Mouse (Mus musculus): ENCODE measurements at regions not wholly inside any gene's neighbourhood (a gene's known extent, or its start where the extent isn't known, plus 50 kb on each side); places are given as distances from the start of the nearest gene placed in this dataset.
"Not testable (repeated sequence)": the region's sequence is repeated elsewhere in the genome, so short reads cannot be mapped to it uniquely, and the experiment has no call there.

DNA sequence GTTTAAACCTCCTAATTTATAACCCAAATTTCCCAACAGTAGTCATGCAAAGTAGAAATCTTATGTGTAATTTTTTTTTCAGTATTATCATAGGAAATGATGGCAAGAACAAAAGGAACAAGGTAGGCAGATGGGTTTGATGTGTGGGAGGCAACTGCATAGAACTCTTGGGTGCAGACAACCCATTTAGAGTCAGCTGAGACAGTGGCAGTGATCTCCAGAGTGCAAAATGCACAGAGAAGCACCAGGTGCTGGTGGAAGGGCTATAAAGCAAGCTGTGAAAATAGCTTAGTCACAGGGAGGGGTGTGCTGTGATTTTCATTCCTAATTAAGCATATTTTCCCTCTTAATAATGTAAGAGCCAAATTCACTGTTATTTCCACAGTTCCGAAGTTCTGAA, 130.5 kb downstream of the Car2 start:
- peak; percentile 37 to 45 for DNase-seq (ENCODE audit: low spot score in 2 of 2)

DNA sequence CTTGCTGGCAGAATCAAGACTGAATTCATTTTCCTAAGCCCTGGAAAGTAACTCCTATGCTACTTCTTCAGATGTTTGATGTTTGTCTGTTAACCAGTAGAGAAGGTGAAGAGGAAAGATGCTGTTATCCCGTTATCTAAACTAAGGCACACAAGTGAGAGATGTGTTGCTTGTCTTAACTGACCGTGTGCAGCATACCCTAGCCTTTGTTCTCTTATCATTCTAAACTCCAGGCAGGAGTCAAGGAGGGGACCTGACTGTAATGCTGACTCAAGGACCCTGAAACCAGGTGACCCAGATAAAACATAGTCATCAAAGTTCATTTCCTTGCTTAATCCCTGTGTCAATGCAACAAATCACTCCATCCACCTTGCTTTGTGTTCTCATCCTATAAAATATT, 136.7 kb downstream of the Car2 start:
- DNase-seq (ENCODE audit: low spot score in 2 of 2): no peak

DNA sequence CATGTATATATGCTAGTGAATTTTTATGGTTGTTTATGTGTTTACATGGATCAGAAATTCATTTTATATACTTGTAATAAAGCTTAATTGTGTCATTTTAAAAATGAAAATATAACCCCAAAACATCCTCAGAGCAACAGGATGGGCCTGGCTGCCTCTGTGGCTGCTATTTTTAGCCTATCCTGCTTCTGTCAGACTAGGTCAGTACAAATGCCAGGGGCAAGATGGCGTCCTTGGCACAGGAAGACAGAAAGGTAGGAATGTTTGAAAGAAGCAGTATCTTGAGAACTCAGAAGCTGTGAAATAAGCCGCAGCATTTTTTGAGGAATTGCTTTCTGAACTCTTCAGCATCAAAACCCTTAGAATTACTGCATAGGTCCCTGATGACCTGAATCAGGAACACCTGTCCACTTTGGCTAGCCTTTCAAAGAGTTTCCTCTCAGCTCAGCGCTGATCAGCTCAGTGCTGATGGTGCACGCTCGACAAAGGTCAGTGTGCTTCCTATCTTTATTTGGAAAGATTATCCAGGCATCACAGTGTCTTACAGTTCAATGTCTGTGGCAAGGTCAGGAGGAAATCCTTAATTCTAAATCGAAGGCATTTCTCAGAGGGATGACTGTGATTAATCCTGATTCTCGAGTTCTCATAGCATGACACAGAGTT, 154.9 kb downstream of the Car2 start:
- DNase-seq (ENCODE audit: low spot score in 2 of 2): no peak

DNA sequence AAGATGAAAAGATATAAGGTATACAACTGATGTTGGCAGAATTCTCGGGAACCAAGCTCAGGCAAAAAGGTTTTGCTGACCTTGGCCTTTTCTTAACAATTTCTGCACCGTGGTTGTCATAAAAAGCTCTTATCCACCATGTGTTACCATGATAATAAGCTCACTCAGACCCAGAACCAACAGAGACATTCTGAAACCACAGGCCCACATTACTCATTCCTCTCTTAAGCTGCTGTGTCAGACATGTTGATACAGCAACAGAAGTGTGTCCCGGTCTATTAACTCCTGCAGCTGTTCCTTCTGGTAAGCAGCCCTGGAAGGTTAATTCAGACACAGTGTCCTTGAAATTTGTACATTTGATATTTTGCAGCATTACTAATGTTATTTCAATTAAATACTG, 167.9 kb downstream of the Car2 start:
- no peak for DNase-seq (ENCODE audit: low spot score in 2 of 2)

DNA sequence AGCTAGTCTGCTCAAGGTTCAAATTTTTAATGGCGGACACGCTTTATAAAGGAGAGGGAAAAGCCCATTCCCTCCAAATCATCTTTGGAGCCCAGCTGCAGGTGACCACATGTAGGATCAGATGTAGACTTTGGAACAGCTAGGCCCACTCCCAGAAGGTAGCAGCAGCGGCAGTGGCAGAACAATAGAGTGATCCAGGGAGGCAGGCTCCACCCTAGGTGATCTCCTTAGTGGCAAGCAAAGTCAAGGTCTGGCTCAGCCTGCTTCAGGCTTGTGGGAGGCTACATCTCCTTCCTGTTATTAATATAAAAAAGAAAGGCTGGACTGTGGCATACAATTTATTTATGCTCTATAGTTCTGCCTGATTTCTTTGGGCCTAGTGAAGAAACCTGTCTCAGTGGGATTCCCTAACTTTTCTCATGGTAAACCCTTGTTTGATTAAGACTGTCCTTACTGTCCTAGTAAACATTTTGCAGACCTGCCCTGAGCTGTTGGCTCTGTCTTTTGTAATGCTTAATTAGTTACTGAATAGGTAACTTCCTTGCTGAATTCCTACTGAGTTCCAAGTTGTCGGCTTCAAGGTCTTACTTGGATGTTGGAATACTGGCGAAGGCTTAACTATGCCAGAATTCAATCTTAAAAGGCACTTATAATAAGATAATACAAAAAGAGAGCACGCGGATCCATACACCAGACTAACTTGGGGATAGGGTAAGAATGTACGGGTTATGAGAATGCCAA, 169.6 kb downstream of the Car2 start:
- DNase-seq (ENCODE audit: low spot score in 2 of 2): not testable (repeated sequence)

DNA sequence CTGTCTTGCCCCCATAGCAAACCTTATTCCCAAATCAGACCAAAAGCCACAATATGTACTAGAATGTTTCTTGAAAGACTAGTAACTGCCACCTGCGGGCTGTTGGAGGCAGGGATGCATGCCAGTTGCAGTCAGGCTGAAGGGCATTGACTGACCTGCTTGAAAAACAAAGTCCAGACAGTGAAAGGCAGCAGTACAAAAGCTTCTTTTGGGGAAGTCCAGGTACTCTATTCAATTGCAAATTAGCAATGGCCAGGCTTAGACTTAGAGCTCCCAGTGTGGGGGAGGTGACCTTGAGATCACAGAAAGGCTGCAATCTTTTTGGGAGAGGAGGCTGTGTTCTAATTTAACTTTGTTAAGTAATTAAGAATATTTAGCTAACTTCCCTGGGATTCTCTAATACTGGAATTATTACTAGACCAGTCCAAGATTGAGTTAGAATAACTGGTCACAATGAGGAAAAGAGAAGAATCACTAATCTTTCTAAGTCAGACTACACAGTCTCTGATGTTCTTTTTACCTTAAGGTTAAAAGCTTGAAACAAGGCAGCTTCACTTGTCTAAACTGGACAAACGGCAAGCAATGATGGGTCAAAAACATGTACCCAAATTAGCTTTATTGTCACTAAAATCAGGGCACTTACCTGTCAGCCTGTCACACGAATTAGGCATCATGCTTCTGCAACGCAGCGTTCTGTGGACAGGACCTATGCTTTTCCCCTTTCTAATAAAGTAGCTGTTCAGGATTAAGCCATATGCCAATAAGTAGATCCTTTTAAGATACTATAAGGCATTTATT, 170.9 kb downstream of the Car2 start:
- DNase-seq (ENCODE audit: low spot score in 2 of 2): not testable (repeated sequence)

- no peak for DNase-seq (ENCODE audit: low spot score in 2 of 2)
Measured at GRCm38 (mm10) chr3:15065681-15066080, 179.6 kb downstream of the Car2 start.

GRCm38 (mm10) chr3:15068256-15068655, 182.2 kb downstream of the Car2 start:
- no peak for DNase-seq (ENCODE audit: low spot score in 2 of 2)

- DNase-seq (ENCODE audit: low spot score in 2 of 2): peak; percentile 19 to 41
Measured at GRCm38 (mm10) chr3:15071030-15071883, 185.2 kb downstream of the Car2 start.

- no peak for DNase-seq (ENCODE audit: low spot score in 2 of 2)
Measured at GRCm38 (mm10) chr3:15073405-15073804, 187.3 kb downstream of the Car2 start.

GRCm38 (mm10) chr3:15073847-15074246, 187.8 kb downstream of the Car2 start:
- no peak for DNase-seq (ENCODE audit: low spot score in 2 of 2)

DNA sequence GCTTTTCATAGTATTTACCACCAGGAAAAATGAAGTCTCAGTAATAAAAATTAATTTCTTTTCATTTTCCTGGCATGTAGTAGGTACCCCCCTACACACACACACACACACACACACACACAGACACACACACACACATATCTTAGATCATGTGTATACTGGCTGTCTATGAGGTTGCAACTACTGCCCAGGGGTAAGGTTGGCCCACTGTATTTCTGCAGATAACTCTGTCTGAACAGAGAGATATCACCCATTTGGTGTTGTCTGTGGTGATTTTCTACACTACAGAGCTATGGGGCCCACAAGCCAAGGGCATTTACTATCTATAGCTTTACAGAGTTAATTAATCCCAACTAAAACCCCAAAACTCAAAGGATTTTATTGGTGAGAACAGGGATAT, 188.9 kb downstream of the Car2 start:
- no peak for DNase-seq (ENCODE audit: low spot score in 2 of 2)

DNA sequence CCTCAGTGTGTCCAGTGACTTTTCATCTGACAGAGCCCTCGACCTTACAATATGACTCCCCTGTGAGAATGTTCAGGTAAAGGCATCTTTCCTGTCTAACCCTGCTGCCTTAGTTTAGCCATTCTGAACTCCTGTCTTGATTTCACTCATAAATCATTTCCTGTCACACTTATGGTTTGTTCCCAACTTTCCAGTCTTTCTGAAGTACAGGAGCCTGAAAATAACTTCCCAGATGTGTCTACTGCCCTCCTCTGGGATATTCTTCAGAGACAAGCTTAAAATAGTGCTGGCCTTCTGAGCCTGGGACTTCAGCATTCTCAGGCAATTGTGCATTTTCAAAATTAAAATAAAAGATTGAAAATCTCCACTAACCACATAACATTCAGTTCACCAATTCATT, 204.1 kb downstream of the Car2 start:
- no peak for DNase-seq (ENCODE audit: low spot score in 2 of 2)

- no peak for DNase-seq (ENCODE audit: low spot score in 2 of 2)
Measured at GRCm38 (mm10) chr3:15098206-15098817, 212.2 kb downstream of the Car2 start.

GRCm38 (mm10) chr3:15098981-15099380, 212.9 kb downstream of the Car2 start:
- DNase-seq (ENCODE audit: low spot score in 2 of 2): no peak

DNA sequence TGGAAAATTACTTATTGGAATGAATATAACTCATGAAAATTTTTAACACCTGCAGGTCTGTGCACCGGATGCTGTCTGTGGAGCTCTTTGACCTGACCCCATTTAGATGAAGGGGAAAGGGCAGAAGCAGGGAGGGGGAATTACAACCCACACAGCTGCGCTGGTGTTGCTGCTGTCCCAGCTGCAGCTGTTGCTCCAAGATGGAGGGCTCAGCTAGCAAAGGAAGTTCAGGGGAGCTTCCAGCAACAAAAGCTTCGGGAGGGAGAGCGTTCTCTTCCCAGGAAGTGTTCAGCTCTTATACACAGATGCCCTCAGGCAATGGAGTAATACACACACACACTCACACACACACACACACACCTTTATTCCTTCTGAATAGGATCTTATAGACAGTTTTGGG, 219.6 kb downstream of the Car2 start:
- no peak for DNase-seq (ENCODE audit: low spot score in 2 of 2)

DNA sequence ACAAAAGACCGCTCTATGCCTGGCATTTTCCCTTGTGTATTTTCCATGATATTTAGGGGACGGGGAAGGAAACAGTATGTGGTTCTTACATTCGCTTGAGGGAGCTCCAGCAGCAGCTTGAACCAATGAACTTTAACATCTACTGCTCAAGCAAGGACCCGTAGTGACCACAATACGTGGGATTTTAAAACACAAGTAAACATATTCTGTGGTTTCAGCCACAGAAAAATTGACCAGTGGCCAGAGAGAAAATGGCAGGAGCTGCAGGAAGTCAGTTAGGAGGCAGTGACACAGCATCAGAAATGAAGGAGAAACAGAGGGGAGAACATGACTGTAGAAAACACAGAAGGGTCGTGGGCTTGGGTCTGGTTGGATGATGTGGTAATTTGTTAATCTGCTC, 220.2 kb downstream of the Car2 start:
- DNase-seq (ENCODE audit: low spot score in 2 of 2): no peak

DNA sequence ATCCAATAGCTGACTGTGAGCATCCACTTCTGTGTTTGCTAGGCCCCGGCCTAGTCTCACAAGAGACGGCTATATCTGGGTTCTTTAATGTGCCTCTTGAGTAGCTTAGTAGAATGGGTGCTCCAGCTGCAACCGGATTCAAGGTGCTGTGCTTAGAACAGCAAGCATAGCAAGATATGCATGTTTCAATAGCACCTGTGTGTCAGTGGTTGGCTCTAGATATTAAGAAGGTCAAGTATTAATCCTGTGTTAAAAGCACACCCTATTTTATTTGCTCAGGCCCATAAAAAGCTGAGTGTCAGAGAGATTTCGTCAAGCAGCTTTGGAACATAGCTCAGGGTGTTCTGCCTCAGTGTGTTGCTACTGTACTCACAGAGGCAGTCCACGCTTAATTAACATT, 221.2 kb downstream of the Car2 start:
- no peak for DNase-seq (ENCODE audit: low spot score in 2 of 2)

DNA sequence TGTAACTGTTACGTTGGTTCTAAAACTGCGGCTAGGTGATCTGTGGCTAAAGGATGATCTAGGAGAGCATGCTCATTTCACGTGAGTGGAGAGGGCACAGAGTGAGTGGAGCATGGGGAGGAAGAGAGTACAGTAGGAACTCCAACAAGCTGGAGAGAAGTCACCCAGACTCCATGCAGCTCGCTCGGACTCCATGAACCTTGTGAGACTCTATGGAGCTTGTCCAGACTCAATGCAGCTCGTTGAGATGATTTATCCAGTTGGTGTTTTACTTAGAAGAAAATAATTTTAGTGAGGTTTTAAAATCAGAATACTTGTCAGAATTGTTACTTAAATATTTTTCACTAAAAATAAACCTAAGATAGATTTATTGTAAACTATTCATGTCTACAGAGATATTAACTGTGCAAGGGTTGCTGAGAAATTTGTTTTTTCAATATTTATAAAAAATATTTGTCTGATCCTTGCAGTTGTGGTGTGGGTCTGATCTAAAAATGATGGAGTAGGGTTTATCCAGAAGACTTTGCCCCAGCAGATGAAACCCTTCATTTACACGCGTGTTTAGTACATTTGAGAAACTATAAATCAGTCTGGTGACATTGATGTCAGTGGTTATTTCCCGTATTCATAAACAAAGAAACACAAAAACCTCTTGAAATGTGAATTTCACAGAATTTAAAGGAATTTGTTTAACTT, 222.3 kb downstream of the Car2 start:
- no peak for DNase-seq (ENCODE audit: low spot score in 2 of 2)

DNA sequence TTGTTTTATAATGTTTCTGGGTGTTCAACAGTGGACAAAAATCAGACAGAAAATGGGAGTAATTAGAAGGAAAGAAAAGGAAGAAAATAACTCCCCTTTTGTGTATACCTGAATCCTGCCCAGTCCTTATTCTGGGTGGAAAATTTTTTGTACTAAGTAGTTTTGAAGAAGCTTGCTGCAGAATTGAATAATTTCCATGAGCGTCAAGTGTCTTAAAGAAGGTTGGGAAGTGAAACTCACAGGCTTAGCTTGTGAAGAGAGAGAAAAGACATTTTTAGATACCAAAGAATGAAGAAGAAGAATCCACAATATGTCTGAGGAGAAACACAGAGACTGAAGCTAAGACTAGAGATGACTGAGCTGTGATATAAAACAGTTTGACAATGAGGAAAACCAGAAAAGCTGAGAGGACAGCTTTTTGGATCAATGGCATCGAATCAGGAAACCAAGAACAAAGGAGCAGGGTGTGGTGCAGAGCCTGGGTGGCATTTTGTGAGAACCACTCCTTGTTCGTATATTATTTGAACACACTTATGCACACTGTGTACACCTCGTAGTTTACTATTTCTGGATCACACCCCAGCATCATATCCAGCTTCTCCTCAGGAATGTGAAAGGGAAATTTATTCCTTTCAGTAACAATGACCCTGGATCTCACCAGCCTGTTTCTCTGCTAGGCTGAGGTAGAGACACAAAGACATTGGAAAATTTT, 221.9 kb downstream of the Gm9733 start:
- no peak for DNase-seq (ENCODE audit: low spot score in 2 of 2)

All from layer of hippocampus, adult 8-10 months (tissue).